Mouse (Mus musculus): ENCODE results near the gene Fbxw8.

Gene Fbxw8

GRCm38 (mm10) chr5:118108794-118109440 lies 46.3 kb downstream of the Fbxw8 start:
- DNase-seq (ENCODE audit: low read depth, low spot score): no peak

- DNase-seq (ENCODE audit: low read depth, low spot score): no peak
These were observed 47.0 kb downstream of the Fbxw8 start for GRCm38 (mm10) chr5:118108124-118108793.

- no peak for DNase-seq (ENCODE audit: low read depth, low spot score)
These were observed 48.6 kb downstream of the Fbxw8 start for GRCm38 (mm10) chr5:118106667-118107066.

- DNase-seq (ENCODE audit: low read depth, low spot score): no peak
These were observed 49.7 kb downstream of the Fbxw8 start for GRCm38 (mm10) chr5:118105536-118105935.

- no peak for DNase-seq (ENCODE audit: low read depth, low spot score)
These were observed 55.3 kb downstream of the Fbxw8 start for GRCm38 (mm10) chr5:118099870-118100478.

- no peak for DNase-seq (ENCODE audit: low read depth, low spot score)
These were observed 56.0 kb downstream of the Fbxw8 start for GRCm38 (mm10) chr5:118099069-118099869.

- no peak for DNase-seq (ENCODE audit: low read depth, low spot score)
These were observed 58.9 kb downstream of the Fbxw8 start for GRCm38 (mm10) chr5:118096317-118096716.

GRCm38 (mm10) chr5:118095849-118096248 lies 59.4 kb downstream of the Fbxw8 start:
- no peak for DNase-seq (ENCODE audit: low read depth, low spot score)

- DNase-seq (ENCODE audit: low read depth, low spot score): no peak
These were observed 59.8 kb downstream of the Fbxw8 start for GRCm38 (mm10) chr5:118095433-118095832.

- no peak for DNase-seq (ENCODE audit: low read depth, low spot score)
These were observed 61.8 kb downstream of the Fbxw8 start for GRCm38 (mm10) chr5:118093321-118094035.

GRCm38 (mm10) chr5:118090837-118091236 lies 64.4 kb downstream of the Fbxw8 start:
- no peak for DNase-seq (ENCODE audit: low read depth, low spot score)

- no peak for DNase-seq (ENCODE audit: low read depth, low spot score)
These were observed 65.2 kb downstream of the Fbxw8 start for GRCm38 (mm10) chr5:118090101-118090500.

GRCm38 (mm10) chr5:118089102-118089501 lies 66.2 kb downstream of the Fbxw8 start:
- no peak for DNase-seq (ENCODE audit: low read depth, low spot score)

- no peak for DNase-seq (ENCODE audit: low read depth, low spot score)
These were observed 68.3 kb downstream of the Fbxw8 start for GRCm38 (mm10) chr5:118086956-118087355.

- no peak for DNase-seq (ENCODE audit: low read depth, low spot score)
These were observed 70.0 kb downstream of the Fbxw8 start for GRCm38 (mm10) chr5:118085313-118085712.

GRCm38 (mm10) chr5:118084171-118084727 lies 71.0 kb downstream of the Fbxw8 start:
- DNase-seq (ENCODE audit: low read depth, low spot score): no peak

- no peak for DNase-seq (ENCODE audit: low read depth, low spot score)
These were observed 72.1 kb downstream of the Fbxw8 start for GRCm38 (mm10) chr5:118083060-118083638.

GRCm38 (mm10) chr5:118081996-118082395 lies 73.3 kb downstream of the Fbxw8 start:
- DNase-seq (ENCODE audit: low read depth, low spot score): peak; percentile 92

- DNase-seq (ENCODE audit: low read depth, low spot score): no peak
These were observed 73.8 kb downstream of the Fbxw8 start for GRCm38 (mm10) chr5:118081374-118081949.

- DNase-seq (ENCODE audit: low read depth, low spot score): no peak
These were observed 75.4 kb downstream of the Fbxw8 start for GRCm38 (mm10) chr5:118079839-118080250.
